14 mouse cellular contexts compared by ENCODE assay signal in genomic region chr1:152581127-152581905, GRCm38 (mm10).
DNase-seq lines count a peak whose midpoint lies in the region; ATAC-seq lines count a peak whose summit lies in the region.
"Had no signal": no experiment of that assay in that cellular context is flagged by ENCODE, and none has a peak within 500 bp of the region (broad histone marks: within the 10 kb centered on the region; RNA-seq: fewer than 3 reads in every experiment).

No protein-coding gene starts in this region.

- no peak overlapping the region for H3K4me3 ChIP-seq in kidney, embryonic 15.5 days (replicated peaks)
- H3K4me3 ChIP-seq in intestine, embryonic 16.5 days (ENCODE audit: low read length): no peak overlapping the region
- H3K4me3 ChIP-seq: limb, embryonic 12.5 days had no signal

- ATAC-seq in kidney, embryonic 15.5 days (replicated peaks; ENCODE audit: low FRiP score): no peak
- ATAC-seq in intestine, embryonic 16.5 days: peak; percentile 36; the same call in 1 of the 2 replicates
- ATAC-seq in erythroblast, adult 5-6 weeks (replicated peaks; ENCODE audit: low FRiP score, poor library complexity, severe bottlenecking): no peak
- ATAC-seq: Patski had no signal

- 66% methylated on average over 13 of the region's 13 CpGs for WGBS in kidney, embryonic 15.5 days
- 65% methylated on average over 13 of the region's 13 CpGs for WGBS in intestine, embryonic 16.5 days

- H3K4me1 ChIP-seq in kidney, embryonic 15.5 days: peaks cover 57% of the 10 kb centered on the region
- H3K4me1 ChIP-seq in intestine, embryonic 16.5 days (ENCODE audit: control insufficient read depth, insufficient read depth, low read length): peaks cover 21% of the 10 kb centered on the region

- peaks cover 4% of the 10 kb centered on the region for H3K36me3 ChIP-seq in kidney, embryonic 15.5 days
- H3K36me3 ChIP-seq in intestine, embryonic 16.5 days (ENCODE audit: control insufficient read depth, insufficient read depth, low read length): no peaks in the 10 kb centered on the region; the same call in 1 of the 2 replicates
- H3K36me3 ChIP-seq: limb, embryonic 12.5 days had no signal

- no peak overlapping the region for H3K4me2 ChIP-seq in kidney, embryonic 15.5 days
- no peak overlapping the region for H3K4me2 ChIP-seq in intestine, embryonic 16.5 days (ENCODE audit: low read depth, low read length)
- H3K4me2 ChIP-seq: limb, embryonic 12.5 days had no signal

- H3K27me3 ChIP-seq in kidney, embryonic 15.5 days: no peaks in the 10 kb centered on the region
- no peaks in the 10 kb centered on the region for H3K27me3 ChIP-seq in intestine, embryonic 16.5 days (replicated peaks; ENCODE audit: control insufficient read depth, insufficient read depth, low read length)
- H3K27me3 ChIP-seq: limb, embryonic 12.5 days; Patski had no signal

- H3K9ac ChIP-seq in kidney, embryonic 15.5 days: no peak overlapping the region
- H3K9ac ChIP-seq in intestine, embryonic 16.5 days (ENCODE audit: low read depth, low read length): no peak overlapping the region
- H3K9ac ChIP-seq: limb, embryonic 12.5 days had no signal

- no peaks in the 10 kb centered on the region for H3K9me3 ChIP-seq in kidney, embryonic 15.5 days (replicated peaks)
- no peaks in the 10 kb centered on the region for H3K9me3 ChIP-seq in intestine, embryonic 16.5 days (ENCODE audit: control insufficient read depth, low read length)
- H3K9me3 ChIP-seq: limb, embryonic 12.5 days had no signal

- peak overlapping the region; percentile 37; the same call in 1 of the 2 replicates for H3K27ac ChIP-seq in kidney, embryonic 15.5 days
- H3K27ac ChIP-seq in intestine, embryonic 16.5 days (ENCODE audit: low read length): peak overlapping the region; percentile 52; the same call in 1 of the 2 replicates
- H3K27ac ChIP-seq: limb, embryonic 12.5 days had no signal

- peak; percentile 36 for DNase-seq in gastrocnemius, adult 18-20 months (ENCODE audit: low spot score)
- DNase-seq in gastrocnemius, postnatal 25 days: no peak
- no peak for DNase-seq in kidney, postnatal 25 days
- peak; percentile 60 for DNase-seq in adipocyte (ENCODE audit: low spot score)
- DNase-seq in urinary bladder, adult 2 months (ENCODE audit: low spot score): no peak
- DNase-seq: adrenal gland, postnatal 10 days; cerebellum, adult 8-10 months; gastrocnemius, postnatal 10 days; lung, postnatal 14 days had no signal

Comparison
In these comparisons a context has a peak if more than half of its experiments do, and no peak if none do; other contexts are left out.
1. DNase-seq: peak in gastrocnemius, adult 18-20 months (single experiment) and adipocyte (single experiment); none in gastrocnemius, postnatal 25 days (single experiment), kidney, postnatal 25 days (0 of 2) and urinary bladder, adult 2 months (single experiment).